Mouse (Mus musculus): ENCODE results near the gene Gnaz.

GRCm38 (mm10) chr10:74928276-74928675, 38.7 kb upstream of the Gnaz start:
- TF ChIP-seq CTCF (IDR thresholded peaks at IDR 0.05; ENCODE audit: borderline replicate concordance, insufficient read depth, low read length): no peak
- no peak for TF ChIP-seq POLR2A (IDR thresholded peaks at IDR 0.05; ENCODE audit: low read depth, low read length)

Data from embryonic fibroblast, embryonic 13.5 days (primary cell).